Mouse (Mus musculus) G1E (cell line): ENCODE results near the gene Acadm. TPM values are rescaled to one million over a fixed set of nuclear protein-coding genes. Genes with fewer than 3 reads are reported as not detected.

ENCODE experiments used
- ATAC-seq: 2 replicates; pipeline ENCODE4 v1.8.0; 2016; ENCODE audit warnings: mild to moderate bottlenecking; ENCODE audit not compliant: insufficient number of reproducible peaks, poor library complexity, low FRiP score, severe bottlenecking; ENCODE audit errors: extremely low read depth
- DNase-seq: peaks from one replicate; pipeline ENCODE4 v3.0.0; 2012; ENCODE audit warnings: low spot score
- H3K27me3 ChIP-seq: 2 replicates; pipeline ENCODE4 v1.6.1; 2012; ENCODE audit warnings: mild to moderate bottlenecking, low read length, inconsistent platforms; ENCODE audit not compliant: insufficient read depth
- H3K36me3 ChIP-seq: replicated peaks from 2 replicates; pipeline ENCODE3; 2012; ENCODE audit warnings: mild to moderate bottlenecking, inconsistent platforms
- H3K4me1 ChIP-seq: 2 replicates; pipeline ENCODE4 v1.6.1; 2012; ENCODE audit warnings: low read depth, low read length, inconsistent platforms, mixed read lengths; ENCODE audit not compliant: insufficient read depth
- H3K4me3 ChIP-seq: 2 replicates; pipeline ENCODE4 v1.5.1; 2012; ENCODE audit warnings: low read depth, mild to moderate bottlenecking, inconsistent platforms, low read length, moderate library complexity, mixed read lengths
- H3K9me3 ChIP-seq: replicated peaks from 2 replicates; pipeline ENCODE4 v1.6.1; 2012; ENCODE audit warnings: inconsistent platforms
- CTCF ChIP-seq: IDR thresholded peaks from 2 replicates; pipeline ENCODE4 v1.5.1; 2012; ENCODE audit warnings: low read depth, low read length, inconsistent platforms, mixed read lengths
- GATA1 ChIP-seq: IDR thresholded peaks from 2 replicates; pipeline ENCODE4 v1.6.1; 2012; ENCODE audit warnings: borderline replicate concordance, low read length, inconsistent platforms, mixed read lengths
- GATA2 ChIP-seq: IDR thresholded peaks from 2 replicates; pipeline ENCODE4 v1.6.1; 2012; ENCODE audit warnings: low read depth, low read length, inconsistent platforms, borderline replicate concordance
- POLR2AphosphoS5 ChIP-seq: IDR thresholded peaks from 2 replicates; pipeline ENCODE4 v1.6.1; 2012; ENCODE audit warnings: low read depth, low read length, inconsistent platforms; ENCODE audit not compliant: insufficient replicate concordance
- TAL1 ChIP-seq: conservative IDR thresholded peaks from 2 replicates; pipeline ENCODE4 v1.6.1; 2012; ENCODE audit warnings: low read depth, low read length, inconsistent platforms, mixed read lengths
- polyA plus RNA-seq: library from polyadenylated mRNA; stranded (reverse); fragments of >175 nt; gene quantifications from 2 replicates; pipeline ENCODE4 v1.2.3, GENCODE M21; 2012
- total RNA-seq, 2 experiments: library from RNA; stranded (forward) in 1 of 2; stranded (reverse) in 1 of 2; fragments of 200-1000 nt in 1 of 2; fragments of >200 nt in 1 of 2; fragmentation: Nextera tagmentation in 1 of 2; gene quantifications; 2 replicates each; pipeline ENCODE4 v1.2.3; 2014 to 2017

Gene Acadm
- 89.2 and 89.9 TPM in 2 replicates for total RNA-seq (2014; fragmentation: Nextera tagmentation)
- 212 and 260 TPM in 2 replicates for total RNA-seq (2017)
- 6.4 and 8.3 TPM in 2 replicates for polyA plus RNA-seq

DNA sequence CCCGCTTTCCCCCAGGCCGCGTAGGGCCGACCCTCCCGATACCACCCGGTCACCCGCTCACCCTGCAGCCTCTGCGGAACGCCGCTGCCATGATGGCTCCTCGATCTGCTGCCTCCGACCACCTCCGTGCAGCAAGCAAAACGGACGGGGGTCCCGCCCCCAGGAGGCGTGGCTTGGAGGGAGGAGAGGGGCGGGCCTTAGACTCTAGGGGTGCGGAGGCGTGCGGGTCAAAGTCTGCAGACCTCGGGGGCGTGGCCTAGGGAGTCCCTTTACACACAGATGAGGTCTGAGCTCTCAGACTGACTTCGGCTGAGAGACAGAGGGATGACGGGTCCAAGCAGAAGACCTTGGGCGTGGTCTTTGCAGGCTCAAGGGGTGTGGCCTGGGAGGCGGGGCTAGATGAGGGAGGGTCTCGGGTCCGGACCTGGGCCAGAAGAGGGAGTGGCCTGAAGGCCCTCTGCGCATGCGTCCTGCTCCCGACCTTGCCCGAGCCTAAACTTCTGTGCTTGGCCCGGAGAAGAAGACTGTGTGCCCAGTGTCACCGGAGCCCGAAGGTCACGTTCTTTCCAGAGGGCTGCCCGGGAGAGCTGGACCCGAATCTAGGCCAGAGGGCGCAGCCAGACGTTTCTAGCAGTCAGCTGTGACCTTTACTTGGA is at the start of gene Acadm:
Acadm (minus strand) TSS at position 298 of the 656 bp plus-strand sequence.
- H3K4me1 ChIP-seq = peaks cover 24% of the 10 kb centered on the region
- H3K9me3 ChIP-seq = no peaks in the 10 kb centered on the region
- H3K27me3 ChIP-seq = no peaks in the 10 kb centered on the region
- ATAC-seq (peak; percentile 94), DNase-seq (peak; percentile 82)
- peak within 1 kb of the TSS; percentile 94 for H3K4me3 ChIP-seq
- peaks cover 26% of the 10 kb centered on the region for H3K36me3 ChIP-seq
- no peak for TF ChIP-seq GATA1
- no peak for TF ChIP-seq TAL1
- TF ChIP-seq CTCF = no peak
- TF ChIP-seq POLR2AphosphoS5 = no peak
- TF ChIP-seq GATA2 = no peak

DNA sequence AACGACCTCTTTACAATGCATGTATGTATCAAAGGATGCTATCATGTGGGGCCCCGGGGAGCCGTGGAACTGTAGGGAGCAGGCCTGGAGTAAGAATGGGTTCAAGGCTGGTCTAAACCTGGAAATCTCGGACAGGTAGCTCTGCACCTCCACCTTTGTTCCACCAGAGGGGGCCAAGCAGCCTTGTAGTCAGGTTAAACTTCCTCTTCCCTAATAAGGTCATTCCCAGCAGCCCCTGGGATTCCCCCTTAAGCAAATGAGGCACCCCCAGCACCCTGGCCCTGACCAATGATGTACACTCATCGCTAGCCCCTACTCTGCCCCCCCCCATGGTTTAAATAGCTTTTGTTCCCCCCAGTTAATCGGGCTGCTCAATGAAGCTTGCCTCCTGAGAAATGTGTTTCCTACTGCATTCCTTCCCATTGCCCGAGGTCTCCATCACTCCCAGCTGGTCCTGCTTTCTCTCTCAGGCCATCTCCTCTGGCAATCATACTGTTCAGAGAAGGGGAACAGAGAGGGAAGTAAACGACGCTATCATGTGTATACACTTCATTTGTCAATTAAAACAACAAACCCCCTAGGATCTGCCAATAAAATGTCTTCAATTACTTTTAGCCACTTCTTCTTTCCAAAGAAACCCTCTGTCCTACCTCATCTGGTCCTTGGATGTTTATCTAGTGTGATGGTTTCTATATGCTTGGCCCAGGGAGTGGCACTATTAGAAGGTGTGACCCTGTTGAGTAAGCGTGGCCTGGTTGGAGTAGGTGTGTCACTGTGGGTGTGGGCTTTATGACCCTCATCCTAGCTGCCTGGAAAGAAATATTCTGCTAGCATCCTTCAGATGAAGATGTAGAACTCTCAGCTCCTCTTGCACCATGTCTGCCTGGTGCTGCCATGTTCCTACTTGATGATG is 40.3 kb upstream of the Acadm start:
- no peaks in the 10 kb centered on the region for H3K36me3 ChIP-seq
- no peak for DNase-seq
- H3K4me3 ChIP-seq = no peak overlapping the region
- peak; percentile 54 for ATAC-seq
- H3K4me1 ChIP-seq = no peaks in the 10 kb centered on the region
- H3K27me3 ChIP-seq = peaks cover 3% of the 10 kb centered on the region; the same call in 1 of the 2 replicates
- no peaks in the 10 kb centered on the region for H3K9me3 ChIP-seq
- TF ChIP-seq POLR2AphosphoS5 = no peak
- no peak for TF ChIP-seq TAL1
- no peak for TF ChIP-seq GATA2
- TF ChIP-seq GATA1 = no peak
- TF ChIP-seq CTCF = no peak

- ATAC-seq = no peak
- TF ChIP-seq POLR2AphosphoS5 = no peak
- no peak for TF ChIP-seq TAL1
- no peak for TF ChIP-seq GATA1
- no peak for TF ChIP-seq CTCF
- TF ChIP-seq GATA2 = no peak
- no peak for DNase-seq
- Histone ChIP-seq H3K4me1 (no peaks in the 10 kb centered on the region), H3K9me3 (no peaks in the 10 kb centered on the region), H3K27me3 (no peaks in the 10 kb centered on the region; the same call in 1 of the 2 replicates), H3K4me3 (no peak overlapping the region), H3K36me3 (no peaks in the 10 kb centered on the region)
Measured at GRCm38 (mm10) chr3:153980611-153981010, 36.2 kb upstream of the Acadm start.

DNA sequence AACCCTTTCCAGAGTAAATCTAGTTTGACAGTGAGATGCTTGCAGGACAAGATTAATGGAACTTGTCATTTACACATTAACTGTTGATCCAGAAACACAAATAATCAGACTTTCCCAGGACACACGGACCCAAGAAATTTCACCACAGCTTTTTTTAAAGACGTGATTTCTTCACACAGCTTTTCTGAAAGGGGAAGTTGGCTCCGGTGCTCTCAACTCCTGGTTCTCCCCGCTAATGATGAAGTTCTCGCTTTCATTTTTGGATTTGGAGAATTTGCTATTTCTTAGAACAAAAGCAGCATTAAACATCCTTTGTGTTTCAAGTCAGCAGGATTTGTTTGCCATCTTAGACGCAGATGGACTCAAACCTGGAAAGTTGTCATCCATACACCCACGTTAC is 31.4 kb upstream of the Acadm start:
- ATAC-seq (no peak), DNase-seq (no peak)
- H3K9me3 ChIP-seq = 0 out of 2 replicates have a peak, but pooled peaks cover 2% of the 10 kb centered on the region
- no peaks in the 10 kb centered on the region for H3K4me1 ChIP-seq
- TF ChIP-seq CTCF (no peak), GATA2 (no peak), GATA1 (no peak), TAL1 (no peak), POLR2AphosphoS5 (no peak)
- H3K4me3 ChIP-seq = no peak overlapping the region
- no peaks in the 10 kb centered on the region for H3K36me3 ChIP-seq
- H3K27me3 ChIP-seq = peaks cover 3% of the 10 kb centered on the region; the same call in 1 of the 2 replicates

GRCm38 (mm10) chr3:153975060-153975459 is 30.6 kb upstream of the Acadm start:
- H3K27me3 ChIP-seq = peaks cover 3% of the 10 kb centered on the region; the same call in 1 of the 2 replicates

More at GRCm38 (mm10) chr3:153975060-153975459, 30.6 kb upstream of the Acadm start:
- DNase-seq = no peak
- H3K4me1 ChIP-seq = no peaks in the 10 kb centered on the region
- H3K36me3 ChIP-seq = no peaks in the 10 kb centered on the region
- no peak for ATAC-seq
- TF ChIP-seq GATA1 (no peak), GATA2 (no peak), CTCF (no peak), TAL1 (no peak)
- 0 out of 2 replicates have a peak, but pooled peaks cover 2% of the 10 kb centered on the region for H3K9me3 ChIP-seq
- no peak overlapping the region for H3K4me3 ChIP-seq
